Mouse (Mus musculus): ENCODE data around the gene Ltb4r2.

GRCm38 (mm10) chr14:55735334-55735733, 25.9 kb upstream of the Ltb4r2 start:
- TF ChIP-seq GATA1 (IDR thresholded peaks at IDR 0.05; ENCODE audit: low read length): no peak
- TF ChIP-seq TAL1 (IDR thresholded peaks at IDR 0.05; ENCODE audit: low read length): no peak
